Mouse (Mus musculus): ENCODE data around the gene Lima1. TPM values are rescaled to one million over a fixed set of nuclear protein-coding genes. Genes with fewer than 3 reads are reported as not detected.
A peak's percentile ranks its signal among the peaks of the same experiment; 100 is the strongest.
"Not testable (repeated sequence)": the region's sequence is repeated elsewhere in the genome, so short reads cannot be mapped to it uniquely, and the experiment has no call there.

Lima1 gene
- polyA plus RNA-seq, 1 experiment from 2014 or later = 12.9 TPM

DNA sequence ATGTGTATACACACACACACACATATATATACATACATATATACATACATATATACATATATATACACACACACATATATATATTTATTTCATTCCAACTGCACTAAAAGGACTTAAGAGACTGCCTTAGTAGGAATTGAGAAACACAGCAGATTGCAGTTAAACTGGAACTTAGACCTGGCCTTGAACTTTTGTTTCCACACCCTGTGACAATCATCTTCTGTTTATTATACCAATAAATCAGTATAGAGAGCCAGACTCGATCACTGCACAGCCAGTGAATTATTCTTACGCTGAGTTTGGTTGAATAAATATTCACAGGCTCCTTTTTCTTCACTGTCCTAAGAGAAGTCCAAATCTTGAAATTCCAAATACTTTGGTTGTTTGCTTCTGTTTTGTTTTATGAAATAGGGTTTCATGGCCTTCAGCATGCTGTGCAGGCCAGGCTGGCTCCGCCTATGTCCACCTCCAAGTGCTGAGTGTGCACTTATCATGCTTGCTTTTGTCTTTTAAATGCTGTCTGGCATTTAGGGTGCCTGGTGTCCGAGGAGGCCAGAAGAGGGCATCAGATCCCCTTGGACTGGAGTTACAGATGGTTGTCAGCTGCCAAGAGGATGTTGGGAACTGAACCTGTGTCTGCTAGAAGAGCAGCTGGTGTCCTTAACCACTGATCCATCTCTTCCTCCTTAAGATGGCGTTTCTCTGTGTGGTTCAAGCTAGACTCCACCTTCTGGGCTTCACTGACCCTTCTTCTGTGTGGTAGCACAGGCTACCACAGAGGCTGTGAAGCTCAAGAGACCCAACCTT, 41.4 kb downstream of the Lima1 start:
- H3K27ac ChIP-seq (ENCODE audit: low read depth, low read length) = no peak overlapping the region
- H3K27me3 ChIP-seq (replicated peaks; ENCODE audit: control insufficient read depth, insufficient read depth, low read length) = no peaks in the 10 kb centered on the region
- H3K9me3 ChIP-seq (ENCODE audit: control insufficient read depth, low read length) = no peaks in the 10 kb centered on the region
- H3K36me3 ChIP-seq (ENCODE audit: control insufficient read depth, insufficient read depth, low read length) = no peaks in the 10 kb centered on the region
- H3K4me3 ChIP-seq (ENCODE audit: low read length) = no peak overlapping the region
- 87% methylated on average over 5 of the region's 5 CpGs for WGBS
- no peak overlapping the region for H3K9ac ChIP-seq (ENCODE audit: low read depth, low read length)
- ATAC-seq = no peak
- no peak overlapping the region for H3K4me2 ChIP-seq (ENCODE audit: low read length)
- H3K4me1 ChIP-seq (ENCODE audit: control insufficient read depth, insufficient read depth, low read depth, low read length) = no peaks in the 10 kb centered on the region

DNA sequence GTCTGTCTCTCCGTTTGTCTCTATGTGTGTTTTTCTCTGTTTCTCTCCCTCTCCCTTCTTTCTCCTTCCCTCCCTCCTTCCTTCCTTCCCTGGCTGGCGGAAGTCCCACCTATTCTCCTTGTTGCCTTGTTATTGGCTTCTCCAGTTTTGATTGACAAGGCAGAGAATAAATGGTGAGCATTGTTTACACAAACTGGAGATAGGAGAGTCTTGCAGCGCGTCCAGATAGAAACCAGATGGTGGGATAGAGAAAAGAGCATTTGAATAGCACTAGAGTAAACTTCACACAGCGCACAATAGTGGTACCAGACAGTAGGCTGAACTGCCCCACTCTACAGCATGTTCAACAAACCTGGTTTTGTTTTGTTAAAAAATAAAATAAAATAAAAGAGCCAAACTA, 43.7 kb downstream of the Lima1 start:
- ATAC-seq = no peak
- Histone ChIP-seq H3K36me3 (ENCODE audit: control insufficient read depth, insufficient read depth, low read length) (no peaks in the 10 kb centered on the region), H3K27ac (ENCODE audit: low read depth, low read length) (no peak overlapping the region), H3K27me3 (replicated peaks; ENCODE audit: control insufficient read depth, insufficient read depth, low read length) (no peaks in the 10 kb centered on the region), H3K9ac (ENCODE audit: low read depth, low read length) (no peak overlapping the region), H3K4me1 (ENCODE audit: control insufficient read depth, insufficient read depth, low read depth, low read length) (no peaks in the 10 kb centered on the region), H3K4me2 (ENCODE audit: low read length) (no peak overlapping the region), H3K9me3 (ENCODE audit: control insufficient read depth, low read length) (no peaks in the 10 kb centered on the region), H3K4me3 (ENCODE audit: low read length) (no peak overlapping the region)
- 77% methylated on average over 5 of the region's 5 CpGs for WGBS

DNA sequence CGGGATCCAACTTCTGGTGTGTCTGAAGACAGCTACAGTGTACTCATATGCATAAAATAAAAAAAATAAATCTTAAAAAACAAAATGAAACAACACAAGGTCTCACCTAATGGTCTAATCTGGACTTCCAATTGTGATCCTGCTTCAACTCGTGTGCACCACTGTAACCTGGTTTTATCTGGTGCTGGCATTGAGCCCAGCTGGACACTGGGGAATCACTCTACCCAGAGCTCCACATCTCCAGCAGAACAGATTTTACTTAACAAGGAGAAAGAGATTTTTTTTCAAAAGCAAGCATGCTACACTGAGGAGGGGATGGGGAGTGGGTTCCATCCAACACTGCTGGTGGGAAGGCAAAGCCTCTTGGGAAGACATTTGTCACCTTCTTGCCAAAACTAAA, 47.2 kb downstream of the Lima1 start:
- H3K27me3 ChIP-seq (replicated peaks; ENCODE audit: control insufficient read depth, insufficient read depth, low read length) = no peaks in the 10 kb centered on the region
- H3K4me3 ChIP-seq (ENCODE audit: low read length) = no peak overlapping the region
- no peak overlapping the region for H3K27ac ChIP-seq (ENCODE audit: low read depth, low read length)
- H3K4me2 ChIP-seq (ENCODE audit: low read length) = no peak overlapping the region
- H3K36me3 ChIP-seq (ENCODE audit: control insufficient read depth, insufficient read depth, low read length) = no peaks in the 10 kb centered on the region
- no peak overlapping the region for H3K9ac ChIP-seq (ENCODE audit: low read depth, low read length)
- ATAC-seq = no peak
- no peaks in the 10 kb centered on the region for H3K4me1 ChIP-seq (ENCODE audit: control insufficient read depth, insufficient read depth, low read depth, low read length)
- WGBS = 82% methylated on average over 2 of the region's 2 CpGs
- H3K9me3 ChIP-seq (ENCODE audit: control insufficient read depth, low read length) = no peaks in the 10 kb centered on the region

DNA sequence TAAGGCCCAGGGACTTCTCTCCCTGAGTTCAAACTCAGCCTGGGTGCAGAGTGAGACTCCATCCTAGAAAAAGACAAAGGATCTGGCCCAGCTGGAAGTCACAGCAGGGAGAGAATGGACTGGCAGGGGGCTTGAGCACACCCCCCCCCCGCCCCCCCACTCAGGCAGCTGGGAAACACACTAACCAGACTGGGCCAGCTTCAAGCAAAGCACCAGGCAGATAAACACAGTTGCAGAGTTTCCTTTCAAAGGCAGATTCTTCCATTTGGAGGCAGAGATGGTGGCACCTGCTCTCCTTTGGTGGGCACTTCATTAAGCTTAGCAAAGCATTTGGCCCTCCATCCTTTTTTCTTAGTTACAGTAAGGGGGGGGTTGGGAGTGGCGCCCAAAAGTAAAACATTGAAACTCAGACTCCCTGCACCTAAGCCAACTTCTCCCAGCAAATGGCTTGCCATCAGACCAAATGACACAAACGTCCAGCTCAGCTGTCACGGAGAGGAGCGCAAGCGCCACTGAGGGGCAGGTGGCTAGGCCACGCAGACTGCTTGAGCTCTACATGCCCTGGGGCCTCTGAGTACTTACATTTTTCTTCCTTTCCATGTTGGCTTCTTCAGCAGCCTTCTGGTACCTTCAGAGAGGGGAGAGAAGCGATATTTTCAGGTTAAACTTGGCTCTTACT, 48.9 kb downstream of the Lima1 start:
- Histone ChIP-seq H3K9ac (ENCODE audit: low read depth, low read length) (no peak overlapping the region), H3K27ac (ENCODE audit: low read depth, low read length) (no peak overlapping the region; the same call in 1 of the 2 replicates), H3K4me1 (ENCODE audit: control insufficient read depth, insufficient read depth, low read depth, low read length) (no peaks in the 10 kb centered on the region), H3K36me3 (ENCODE audit: control insufficient read depth, insufficient read depth, low read length) (no peaks in the 10 kb centered on the region), H3K4me3 (ENCODE audit: low read length) (no peak overlapping the region), H3K27me3 (replicated peaks; ENCODE audit: control insufficient read depth, insufficient read depth, low read length) (no peaks in the 10 kb centered on the region), H3K9me3 (ENCODE audit: control insufficient read depth, low read length) (no peaks in the 10 kb centered on the region), H3K4me2 (ENCODE audit: low read length) (no peak overlapping the region)
- no peak for ATAC-seq
- 55% methylated on average over 8 of the region's 8 CpGs for WGBS

DNA sequence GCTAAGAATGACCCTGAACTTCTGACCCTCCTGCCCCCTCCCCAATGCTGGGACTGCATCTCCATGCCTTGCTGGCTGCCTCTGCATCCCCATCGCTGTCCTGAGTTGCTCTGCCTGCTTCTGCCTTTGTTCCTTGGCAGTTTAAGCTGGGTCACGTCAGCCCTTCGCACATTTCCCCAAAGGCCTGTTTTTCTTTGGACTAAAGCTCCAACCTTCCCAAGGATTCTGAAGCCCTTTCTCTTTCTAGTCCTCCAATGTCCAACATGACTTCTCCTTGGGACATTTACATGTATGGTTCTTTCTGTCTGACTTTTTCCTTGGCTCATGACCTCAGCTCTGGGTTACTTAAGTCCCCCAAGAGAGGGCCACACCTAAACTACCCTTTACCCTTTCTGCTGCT, 50.0 kb downstream of the Lima1 start:
- H3K27me3 ChIP-seq (replicated peaks; ENCODE audit: control insufficient read depth, insufficient read depth, low read length) = no peaks in the 10 kb centered on the region
- no peak for ATAC-seq
- no peak overlapping the region for H3K4me2 ChIP-seq (ENCODE audit: low read length)
- no peaks in the 10 kb centered on the region for H3K36me3 ChIP-seq (ENCODE audit: control insufficient read depth, insufficient read depth, low read length)
- H3K27ac ChIP-seq (ENCODE audit: low read depth, low read length) = no peak overlapping the region
- H3K4me1 ChIP-seq (ENCODE audit: control insufficient read depth, insufficient read depth, low read depth, low read length) = no peaks in the 10 kb centered on the region
- no peaks in the 10 kb centered on the region for H3K9me3 ChIP-seq (ENCODE audit: control insufficient read depth, low read length)
- 81% methylated on average over 3 of the region's 3 CpGs for WGBS
- no peak overlapping the region for H3K4me3 ChIP-seq (ENCODE audit: low read length)
- no peak overlapping the region for H3K9ac ChIP-seq (ENCODE audit: low read depth, low read length)

DNA sequence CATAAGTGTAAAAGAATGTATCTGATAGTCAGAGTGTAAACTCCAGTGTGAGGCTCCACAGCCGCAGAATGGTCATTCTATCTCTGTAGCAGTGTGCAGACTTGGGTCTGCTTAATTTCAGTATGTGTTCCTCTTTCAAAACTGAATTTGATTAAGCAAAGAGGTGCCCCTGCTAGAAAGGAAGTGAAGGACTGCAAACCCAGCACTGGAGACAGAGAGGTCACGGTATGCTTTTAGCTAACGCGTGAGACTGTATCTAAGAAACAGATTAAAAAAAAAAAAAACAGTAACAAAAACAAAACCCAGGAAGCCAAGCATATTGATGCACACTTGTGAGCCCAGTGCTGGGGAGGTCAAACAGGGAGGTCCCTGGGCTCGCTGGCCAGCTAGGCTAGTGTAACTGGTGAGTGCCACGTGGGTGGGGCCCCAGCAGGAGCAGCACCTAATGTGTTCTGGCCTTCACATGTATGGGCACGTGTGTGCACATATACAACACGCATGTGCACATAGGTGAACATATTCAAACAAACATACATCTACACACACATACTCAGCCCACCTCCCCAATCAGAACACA, 51.8 kb downstream of the Lima1 start:
- Histone ChIP-seq H3K4me1 (ENCODE audit: control insufficient read depth, insufficient read depth, low read depth, low read length) (peaks cover 9% of the 10 kb centered on the region), H3K4me3 (ENCODE audit: low read length) (no peak overlapping the region), H3K9me3 (ENCODE audit: control insufficient read depth, low read length) (no peaks in the 10 kb centered on the region), H3K9ac (ENCODE audit: low read depth, low read length) (no peak overlapping the region), H3K27me3 (replicated peaks; ENCODE audit: control insufficient read depth, insufficient read depth, low read length) (no peaks in the 10 kb centered on the region), H3K27ac (ENCODE audit: low read depth, low read length) (no peak overlapping the region), H3K36me3 (ENCODE audit: control insufficient read depth, insufficient read depth, low read length) (no peaks in the 10 kb centered on the region), H3K4me2 (ENCODE audit: low read length) (no peak overlapping the region)
- 65% methylated on average over 8 of the region's 8 CpGs for WGBS
- ATAC-seq = no peak

DNA sequence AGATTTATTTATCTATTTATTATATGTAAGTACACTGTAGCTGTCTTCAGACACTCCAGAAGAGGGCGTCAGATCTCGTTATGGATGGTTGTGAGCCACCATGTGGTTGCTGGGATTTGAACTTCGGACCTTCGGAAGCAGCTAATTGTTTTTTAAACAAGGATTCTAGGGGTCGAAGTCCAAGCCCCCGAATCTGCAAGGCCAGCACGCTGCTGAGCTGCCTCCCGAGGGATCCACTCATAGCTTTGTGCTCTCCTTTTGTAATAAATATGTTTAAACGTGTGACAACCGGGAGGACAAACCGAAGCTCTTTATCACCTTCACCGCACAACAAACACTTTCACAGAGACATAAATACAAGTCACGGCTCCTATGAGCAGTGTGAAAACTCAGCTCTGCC, 52.8 kb downstream of the Lima1 start:
- H3K9me3 ChIP-seq (ENCODE audit: control insufficient read depth, low read length); H3K27me3 ChIP-seq (replicated peaks; ENCODE audit: control insufficient read depth, insufficient read depth, low read length); H3K9ac ChIP-seq (ENCODE audit: low read depth, low read length); H3K27ac ChIP-seq (ENCODE audit: low read depth, low read length); ATAC-seq; H3K4me2 ChIP-seq (ENCODE audit: low read length); H3K36me3 ChIP-seq (ENCODE audit: control insufficient read depth, insufficient read depth, low read length); H3K4me3 ChIP-seq (ENCODE audit: low read length): not testable (repeated sequence)
- peaks cover 12% of the 10 kb centered on the region for H3K4me1 ChIP-seq (ENCODE audit: control insufficient read depth, insufficient read depth, low read depth, low read length)
- WGBS = 79% methylated on average over 13 of the region's 13 CpGs

DNA sequence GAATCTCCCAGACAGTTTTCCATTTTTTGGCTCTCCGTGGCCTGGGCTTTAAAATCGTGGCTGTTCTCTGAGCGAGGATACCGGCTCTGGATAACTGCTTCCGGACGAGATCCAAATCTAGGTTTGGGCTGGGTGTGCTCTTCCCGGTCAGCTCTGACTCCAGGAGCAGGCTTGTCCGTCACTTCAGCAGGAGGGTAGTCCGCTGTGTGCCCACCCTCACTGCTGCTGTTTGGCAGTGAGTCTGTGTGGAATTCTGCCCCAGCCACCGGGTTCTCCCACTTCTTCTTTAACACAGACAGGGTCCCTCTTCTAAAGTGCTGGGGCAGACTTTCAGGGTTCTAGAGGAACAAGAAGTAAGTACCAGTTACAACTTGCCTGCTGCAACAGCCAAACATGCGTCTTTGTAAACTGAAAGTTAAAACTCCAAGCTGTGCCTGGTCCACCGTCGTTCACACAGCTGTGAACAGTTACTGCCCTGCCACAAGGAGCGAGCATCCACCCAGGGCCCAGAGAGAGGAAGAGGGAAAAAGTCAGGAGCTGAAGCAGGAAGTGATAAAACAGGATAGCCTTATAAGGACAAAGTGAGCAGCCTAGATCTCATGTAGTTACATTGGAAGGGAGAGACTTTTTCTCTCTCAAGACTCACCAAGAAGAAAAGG, 55.5 kb downstream of the Lima1 start:
- Histone ChIP-seq H3K4me2 (ENCODE audit: low read length) (peak overlapping the region; percentile 31), H3K9me3 (ENCODE audit: control insufficient read depth, low read length) (no peaks in the 10 kb centered on the region), H3K27ac (ENCODE audit: low read depth, low read length) (peak overlapping the region; percentile 62), H3K27me3 (replicated peaks; ENCODE audit: control insufficient read depth, insufficient read depth, low read length) (no peaks in the 10 kb centered on the region), H3K9ac (ENCODE audit: low read depth, low read length) (peak overlapping the region; percentile 15; the same call in 1 of the 2 replicates), H3K4me1 (ENCODE audit: control insufficient read depth, insufficient read depth, low read depth, low read length) (peaks cover 12% of the 10 kb centered on the region), H3K4me3 (ENCODE audit: low read length) (peak overlapping the region; percentile 11), H3K36me3 (ENCODE audit: control insufficient read depth, insufficient read depth, low read length) (no peaks in the 10 kb centered on the region)
- 52% methylated on average over 14 of the region's 14 CpGs for WGBS
- ATAC-seq = no peak

DNA sequence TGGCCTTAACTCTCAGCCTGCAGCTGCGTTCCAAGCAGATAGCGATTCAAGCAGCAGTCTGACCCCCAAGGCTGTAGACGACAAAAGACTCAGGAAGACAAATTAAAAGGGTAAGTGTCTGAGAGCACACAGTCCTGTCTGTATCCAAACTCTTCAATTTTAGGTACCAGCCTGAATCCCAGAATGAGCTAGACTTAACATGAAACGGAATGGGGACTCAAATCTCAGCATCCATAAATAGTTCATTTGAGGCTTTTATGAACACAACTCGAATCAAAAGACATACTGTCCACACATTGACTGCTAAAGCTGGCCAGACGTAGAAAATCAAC, 56.2 kb downstream of the Lima1 start:
- Histone ChIP-seq H3K27me3 (replicated peaks; ENCODE audit: control insufficient read depth, insufficient read depth, low read length) (no peaks in the 10 kb centered on the region), H3K27ac (ENCODE audit: low read depth, low read length) (peak overlapping the region; percentile 62), H3K9me3 (ENCODE audit: control insufficient read depth, low read length) (no peaks in the 10 kb centered on the region), H3K4me3 (ENCODE audit: low read length) (peak overlapping the region; percentile 11), H3K9ac (ENCODE audit: low read depth, low read length) (peak overlapping the region; percentile 21; the same call in 1 of the 2 replicates), H3K4me2 (ENCODE audit: low read length) (peak overlapping the region; percentile 31), H3K4me1 (ENCODE audit: control insufficient read depth, insufficient read depth, low read depth, low read length) (peaks cover 12% of the 10 kb centered on the region), H3K36me3 (ENCODE audit: control insufficient read depth, insufficient read depth, low read length) (no peaks in the 10 kb centered on the region)
- 29% methylated on average over 6 of the region's 6 CpGs for WGBS
- ATAC-seq = peak; percentile 34; the same call in 1 of the 2 replicates

Measured in hindbrain, embryonic 16.5 days (tissue).